Mouse (Mus musculus) liver, adult 2 months (tissue): ENCODE results near the gene Prph. TPM values are rescaled to one million over a fixed set of nuclear protein-coding genes. Genes with fewer than 3 reads are reported as not detected.

Experiments used
- DNase-seq: peaks from one replicate; pipeline ENCODE4 v3.0.0-alpha.2; 2011; ENCODE audit warnings: low read depth, low spot score; ENCODE audit errors: extremely low read depth
- H3K27ac ChIP-seq: fragments of 200-500 bp; replicated peaks from 2 replicates; pipeline ENCODE4 v1.5.1; 2012; ENCODE audit warnings: low read depth, mild to moderate bottlenecking, control low read depth, inconsistent platforms, low read length; ENCODE audit not compliant: insufficient read depth
- H3K27me3 ChIP-seq: fragments of 200-500 bp; 2 replicates; pipeline ENCODE4 v1.6.1; 2012; ENCODE audit warnings: mild to moderate bottlenecking, moderate library complexity, low read length, inconsistent platforms; ENCODE audit not compliant: control insufficient read depth, insufficient read depth
- H3K36me3 ChIP-seq: fragments of 200-500 bp; 2 replicates; pipeline ENCODE4 v1.6.1; 2012; ENCODE audit warnings: low read length, inconsistent platforms; ENCODE audit not compliant: control insufficient read depth, insufficient read depth
- H3K4me1 ChIP-seq: fragments of 200-500 bp; 2 replicates; pipeline ENCODE4 v1.6.1; 2011; ENCODE audit warnings: low read length; ENCODE audit not compliant: control insufficient read depth, insufficient read depth
- H3K4me3 ChIP-seq: fragments of 200-500 bp; 2 replicates; pipeline ENCODE4 v1.5.1; 2011; ENCODE audit warnings: low read depth, mild to moderate bottlenecking, control low read depth, low read length, moderate library complexity; ENCODE audit not compliant: insufficient read depth
- H3K79me2 ChIP-seq: fragments of 200-500 bp; 2 replicates; pipeline ENCODE4 v1.6.1; 2012; ENCODE audit warnings: inconsistent platforms, mild to moderate bottlenecking, low read length, moderate library complexity; ENCODE audit not compliant: control insufficient read depth, insufficient read depth
- H3K9ac ChIP-seq: fragments of 200-500 bp; 2 replicates; pipeline ENCODE4 v1.6.1; 2012; ENCODE audit warnings: low read depth, mild to moderate bottlenecking, control low read depth, inconsistent platforms, low read length
- CTCF ChIP-seq: fragments of 200-500 bp; IDR thresholded peaks from 2 replicates; pipeline ENCODE4 v1.5.1; 2011; ENCODE audit warnings: low read depth, low read length, control low read depth
- POLR2A ChIP-seq: fragments of 200-500 bp; IDR thresholded peaks from 2 replicates; pipeline ENCODE4 v1.6.1; 2011; ENCODE audit warnings: low read length, control low read depth; ENCODE audit not compliant: insufficient read depth; ENCODE audit errors: extremely low read depth
- WGBS: fragments of 180-500 bp; shearing (Covaris S2); methylation state at CpG from one replicate; pipeline ENCODE4 v1.1.7; 2018; 5-methylcytosine and 5-hydroxymethylcytosine counted together
- polyA plus RNA-seq: library from polyadenylated mRNA; depleted of rRNA; stranded (reverse); fragments of >200 nt; gene quantifications from 2 replicates; pipeline ENCODE4 v1.2.3, GENCODE M21; 2012
- total RNA-seq: library from RNA; depleted of rRNA; stranded (reverse); fragments of >200 nt; gene quantifications from 2 replicates; pipeline ENCODE4 v1.2.3, GENCODE M21; 2014

Gene Prph
- total and polyA plus RNA-seq, 2 experiments, result 0.09 TPM

DNA sequence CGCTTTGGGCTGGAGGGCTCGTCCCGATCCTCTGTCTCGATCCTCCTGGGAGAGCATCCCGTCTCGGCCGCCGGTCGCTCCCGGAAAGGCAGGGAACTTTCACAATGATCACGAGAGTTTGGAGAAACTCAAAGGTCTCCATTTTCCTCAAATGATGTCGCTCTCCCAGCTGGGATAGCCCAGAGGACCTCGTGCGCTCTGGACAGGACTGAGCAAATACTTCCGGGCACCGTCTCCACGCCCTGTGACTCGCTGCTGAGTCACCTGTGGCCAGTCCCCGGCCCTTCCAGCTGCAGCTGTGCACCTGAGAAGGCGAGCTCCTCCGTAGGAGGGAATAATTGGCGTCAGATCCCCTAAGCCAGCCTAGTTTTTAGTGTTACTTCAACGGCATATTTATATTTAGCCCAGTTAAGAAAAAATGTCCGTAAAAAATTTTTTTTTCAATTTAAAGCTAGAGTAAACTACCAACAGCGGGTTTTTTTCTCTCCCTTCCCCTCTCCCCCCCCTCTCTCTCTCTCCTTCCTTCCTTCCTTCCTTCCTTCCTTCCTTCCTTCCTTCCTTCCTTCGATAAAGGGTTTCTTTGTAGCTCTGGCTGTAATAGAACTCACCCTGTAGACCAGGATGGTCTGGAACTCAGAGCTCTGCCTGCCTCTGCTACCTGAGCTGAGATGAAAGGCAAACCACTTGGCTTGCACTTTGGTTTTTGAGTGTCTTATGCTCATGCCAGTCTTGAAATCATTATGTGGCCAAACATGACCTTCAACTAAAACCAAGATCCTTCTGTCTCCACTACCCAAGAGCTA lies 24.2 kb upstream of the Prph start:
- Histone ChIP-seq H3K4me3 (peak overlapping the region; percentile 82), H3K4me1 (peaks cover 30% of the 10 kb centered on the region), H3K79me2 (0 out of 2 replicates have a peak, but pooled peaks cover 5% of the 10 kb centered on the region), H3K36me3 (peaks cover 11% of the 10 kb centered on the region), H3K27ac (peak overlapping the region; percentile 94), H3K27me3 (no peaks in the 10 kb centered on the region), H3K9ac (peak overlapping the region; percentile 89)
- TF ChIP-seq POLR2A (peak; percentile 48; the same call in 1 of the 2 replicates), CTCF (no peak)
- 2% methylated on average over 26 of the region's 26 CpGs for WGBS
- DNase-seq, result peak; percentile 80

DNA sequence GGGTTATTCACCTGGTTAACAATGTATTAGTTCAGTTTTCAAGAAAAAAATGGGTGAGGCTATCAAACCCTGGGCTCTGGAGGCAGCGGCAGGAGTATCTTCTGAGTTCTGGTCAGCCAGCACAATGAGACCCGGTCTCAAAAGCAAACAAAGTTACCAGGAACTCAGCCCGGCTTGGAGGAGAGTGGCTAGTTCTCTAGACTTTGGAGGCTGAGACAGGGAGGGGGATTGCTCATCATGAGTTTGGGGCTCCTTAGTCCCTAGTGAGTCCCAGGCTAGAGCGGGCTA lies 23.6 kb upstream of the Prph start:
- peak overlapping the region; percentile 82 for H3K4me3 ChIP-seq
- 25% methylated on average over 4 of the region's 4 CpGs for WGBS
- H3K4me1 ChIP-seq, result peaks cover 36% of the 10 kb centered on the region
- H3K27ac ChIP-seq, result peak overlapping the region; percentile 94
- 0 out of 2 replicates have a peak, but pooled peaks cover 5% of the 10 kb centered on the region for H3K79me2 ChIP-seq
- H3K36me3 ChIP-seq, result peaks cover 12% of the 10 kb centered on the region
- TF ChIP-seq POLR2A (no peak), CTCF (no peak)
- no peak for DNase-seq
- H3K27me3 ChIP-seq, result no peaks in the 10 kb centered on the region
- peak overlapping the region; percentile 76 for H3K9ac ChIP-seq

DNA sequence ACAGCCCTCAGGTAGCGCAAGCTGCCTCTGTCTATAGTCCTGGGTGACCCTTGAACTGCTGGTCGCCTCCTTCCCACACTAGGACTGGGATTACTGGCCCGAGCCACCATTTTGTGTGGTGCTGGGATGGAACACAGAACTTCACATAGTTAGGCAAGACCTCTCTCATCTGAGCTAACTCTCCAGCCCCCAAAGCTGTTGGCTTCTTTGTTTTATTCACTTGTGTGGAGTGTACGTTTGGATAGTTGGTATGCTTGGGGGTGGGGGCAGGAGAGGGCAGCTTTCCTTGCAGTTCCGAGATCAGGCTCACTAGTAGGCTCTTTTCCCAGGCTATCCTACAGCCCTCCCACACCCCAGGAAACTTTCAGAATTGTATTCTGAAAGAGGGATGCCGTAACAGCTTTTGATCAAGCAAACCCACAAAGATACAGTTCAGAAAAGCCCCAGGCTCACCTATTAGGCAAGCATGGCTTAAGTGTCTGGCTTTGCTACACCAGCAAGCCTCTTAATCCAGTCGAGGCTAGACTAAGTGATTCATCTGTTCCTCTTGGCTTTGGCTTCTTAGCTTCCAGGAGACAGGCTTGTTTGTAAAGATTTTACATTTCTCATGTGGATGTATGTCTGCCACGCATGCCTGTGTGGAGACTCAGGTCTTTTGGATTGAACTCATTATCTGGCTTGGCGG lies 22.8 kb upstream of the Prph start:
- Histone ChIP-seq H3K4me1 (peaks cover 36% of the 10 kb centered on the region), H3K27ac (peak overlapping the region; percentile 49), H3K27me3 (no peaks in the 10 kb centered on the region), H3K79me2 (0 out of 2 replicates have a peak, but pooled peaks cover 5% of the 10 kb centered on the region), H3K36me3 (peaks cover 14% of the 10 kb centered on the region), H3K4me3 (peak overlapping the region; percentile 18), H3K9ac (peak overlapping the region; percentile 51)
- DNase-seq, result peak; percentile 48
- TF ChIP-seq POLR2A, result no peak
- TF ChIP-seq CTCF, result no peak
- 22% methylated on average over 9 of the region's 9 CpGs for WGBS

DNA sequence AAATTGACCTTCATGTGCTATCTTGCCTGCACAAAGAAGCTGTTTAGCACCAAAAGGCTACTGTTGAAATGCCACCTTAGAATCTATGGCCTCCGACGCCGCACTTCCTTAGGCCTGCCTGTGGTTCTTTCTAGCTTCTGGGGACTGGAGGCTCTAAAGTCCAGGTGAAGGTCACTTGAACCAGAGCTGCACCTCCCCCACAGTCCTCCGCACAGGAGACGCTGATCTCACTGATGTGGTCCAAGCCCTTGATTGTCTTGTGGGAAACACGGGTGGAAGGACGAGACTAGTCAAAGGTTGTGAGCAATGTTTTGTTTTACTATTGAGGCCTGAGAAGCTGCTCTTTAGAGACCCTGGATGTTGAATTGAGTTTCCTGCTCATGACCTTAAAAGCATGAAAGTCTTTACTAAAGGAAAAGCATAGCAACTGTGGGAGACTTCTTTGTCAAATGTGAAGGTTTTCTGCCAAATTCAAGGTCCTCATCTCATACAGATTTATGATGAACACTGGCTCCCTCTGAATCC lies 22.2 kb upstream of the Prph start:
- Histone ChIP-seq H3K4me3 (peak overlapping the region; percentile 12; the same call in 1 of the 2 replicates), H3K79me2 (0 out of 2 replicates have a peak, but pooled peaks cover 5% of the 10 kb centered on the region), H3K36me3 (peaks cover 14% of the 10 kb centered on the region), H3K4me1 (peaks cover 36% of the 10 kb centered on the region), H3K9ac (peak overlapping the region; percentile 51), H3K27me3 (no peaks in the 10 kb centered on the region), H3K27ac (peak overlapping the region; percentile 49)
- peak; percentile 62 for DNase-seq
- TF ChIP-seq POLR2A (no peak), CTCF (no peak)
- 16% methylated on average over 7 of the region's 7 CpGs for WGBS

DNA sequence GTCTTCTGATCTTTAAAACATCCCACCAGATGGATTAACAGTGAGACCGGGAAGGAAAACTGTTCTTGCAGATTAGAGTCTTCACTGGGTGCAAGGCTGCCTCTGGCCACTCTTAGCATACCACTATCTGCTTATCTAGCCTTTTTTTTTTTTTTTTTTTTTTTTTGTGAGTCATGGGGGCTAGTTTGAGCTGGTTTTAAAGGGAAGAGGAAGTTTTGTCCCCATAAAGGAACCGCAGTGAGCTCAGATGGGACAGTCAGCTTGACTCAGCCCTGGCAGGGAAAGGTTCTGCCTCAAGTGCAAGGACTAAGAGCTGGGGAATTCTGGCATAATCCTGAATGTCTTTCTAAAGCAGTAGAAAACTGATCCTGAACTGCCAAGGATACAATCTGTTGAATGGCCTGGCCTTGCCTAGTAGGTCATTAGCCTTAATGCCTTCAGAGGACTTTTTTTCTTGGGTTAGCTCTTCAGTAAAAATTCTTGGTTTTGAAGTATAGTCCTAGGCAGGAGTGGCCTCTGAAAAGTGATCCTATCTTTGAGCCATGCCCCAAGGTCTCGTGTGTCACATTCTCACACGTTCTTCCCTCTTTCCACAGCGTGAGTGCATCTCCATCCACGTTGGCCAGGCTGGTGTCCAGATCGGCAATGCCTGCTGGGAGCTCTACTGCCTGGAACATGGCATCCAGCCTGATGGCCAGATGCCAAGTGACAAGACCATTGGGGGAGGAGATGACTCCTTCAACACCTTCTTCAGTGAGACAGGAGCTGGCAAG lies 21.3 kb upstream of the Prph start:
- no peak overlapping the region for H3K9ac ChIP-seq
- H3K27me3 ChIP-seq, result no peaks in the 10 kb centered on the region
- WGBS, result 34% methylated on average over 7 of the region's 7 CpGs
- 0 out of 2 replicates have a peak, but pooled peaks cover 5% of the 10 kb centered on the region for H3K79me2 ChIP-seq
- peak; percentile 47 for DNase-seq
- H3K4me3 ChIP-seq, result no peak overlapping the region
- H3K4me1 ChIP-seq, result peaks cover 36% of the 10 kb centered on the region
- H3K27ac ChIP-seq, result 0 out of 2 replicates have a peak overlapping the region, but pooled peaks have one; percentile 30
- TF ChIP-seq POLR2A (no peak), CTCF (no peak)
- peaks cover 14% of the 10 kb centered on the region for H3K36me3 ChIP-seq
